Mouse (Mus musculus): ENCODE results near the gene Tspan7. TPM values are rescaled to one million over a fixed set of nuclear protein-coding genes. Genes with fewer than 3 reads are reported as not detected.

Gene Tspan7
- total RNA-seq, 1 experiment: 8.7 TPM

DNA sequence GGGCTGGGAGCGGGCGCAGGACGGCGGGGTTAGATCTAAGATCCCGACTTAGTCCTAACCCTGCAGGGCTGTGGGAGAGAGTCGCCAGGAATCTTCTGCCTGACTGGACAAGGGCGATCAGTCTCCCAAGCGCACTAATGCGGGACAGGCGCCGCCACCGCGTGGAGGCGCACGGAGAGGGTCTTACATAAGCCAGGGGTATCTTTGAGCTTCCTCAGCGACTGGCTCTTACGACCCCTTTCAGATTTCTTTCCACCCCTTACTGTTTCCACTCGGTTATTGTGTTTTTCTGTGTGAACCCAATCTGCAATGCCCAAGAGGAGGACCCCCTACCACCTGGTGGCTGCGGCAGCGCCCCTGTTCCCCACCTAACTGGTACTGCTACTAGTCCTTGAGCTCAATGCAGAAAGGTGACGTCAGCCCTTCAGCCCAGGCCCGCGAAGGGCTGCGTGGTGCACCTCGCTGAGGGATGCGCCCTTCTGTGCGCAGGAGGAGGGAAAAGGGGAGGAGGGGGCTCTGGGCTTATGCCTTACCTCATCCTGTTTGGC lies 780 bp downstream of the Tspan7 start:
- Histone ChIP-seq H3K36me3 (ENCODE audit: control insufficient read depth, insufficient read depth, low read length, poor library complexity, severe bottlenecking) (no peaks in the 10 kb centered on the region), H3K9me3 (ENCODE audit: control insufficient read depth, insufficient read depth, low read depth, low read length) (no peaks in the 10 kb centered on the region), H3K9ac (ENCODE audit: insufficient read depth, low read depth, low read length, poor library complexity, severe bottlenecking) (peak overlapping the region; percentile 61), H3K27ac (ENCODE audit: insufficient read depth, low read depth, low read length, poor library complexity, severe bottlenecking) (no peak overlapping the region), H3K4me1 (ENCODE audit: control insufficient read depth in 2 of 2, insufficient read depth in 2 of 2, low read length in 2 of 2, poor library complexity in 1 of 2) (no peaks in the 10 kb centered on the region), H3K4me3 (ENCODE audit: insufficient read depth in 1 of 2, low read depth in 1 of 2, low read length in 2 of 2, poor library complexity in 1 of 2, severe bottlenecking in 1 of 2) (peak overlapping the region; percentile 65 to 79)
- no peak for DNase-seq (ENCODE audit: low read depth, low spot score)
- TF ChIP-seq MAFK (IDR thresholded peaks at IDR 0.05; ENCODE audit: insufficient read depth, low read depth, low read length) (no peak), CHD2 (IDR thresholded peaks at IDR 0.05; ENCODE audit: low read depth, low read length) (no peak), ZC3H11A (IDR thresholded peaks at IDR 0.05; ENCODE audit: borderline replicate concordance, low read depth, low read length) (no peak), HCFC1 (IDR thresholded peaks at IDR 0.05; ENCODE audit: borderline replicate concordance, insufficient read depth, low read length) (no peak), ZNF384 (IDR thresholded peaks at IDR 0.05; ENCODE audit: low read depth, low read length) (no peak)
- in situ Hi-C loops (cut with MboI; ENCODE audit: low sequenced_read_pairs in 2 of 2, unreplicated experiment in 2 of 2): no loop called here

DNA sequence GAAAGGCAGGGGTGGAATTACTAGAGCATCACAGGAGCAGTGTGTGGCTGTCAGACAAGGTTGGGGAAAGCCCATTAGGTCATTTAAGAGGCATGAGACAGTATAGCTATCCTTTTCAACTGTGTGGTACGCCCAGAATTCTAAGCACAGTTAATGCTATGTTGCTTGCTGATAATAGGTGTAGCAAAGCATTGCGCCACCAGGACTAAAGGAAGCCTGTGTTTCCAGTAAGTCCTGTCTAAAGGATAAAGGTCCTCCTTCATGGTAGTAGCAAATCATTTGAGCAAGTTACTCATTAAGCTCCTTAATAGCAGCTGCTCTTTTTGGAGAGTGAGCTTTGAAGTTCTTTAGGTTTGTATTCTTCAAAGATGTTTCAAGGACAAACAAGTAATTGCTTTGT lies 13.6 kb downstream of the Tspan7 start:
- no peaks in the 10 kb centered on the region for H3K36me3 ChIP-seq (ENCODE audit: control insufficient read depth, insufficient read depth, low read length, poor library complexity, severe bottlenecking)
- no peak for DNase-seq (ENCODE audit: low read depth, low spot score)
- H3K9me3 ChIP-seq (ENCODE audit: control insufficient read depth, insufficient read depth, low read depth, low read length): no peaks in the 10 kb centered on the region
- no peak overlapping the region for H3K4me3 ChIP-seq (ENCODE audit: insufficient read depth in 1 of 2, low read depth in 1 of 2, low read length in 2 of 2, poor library complexity in 1 of 2, severe bottlenecking in 1 of 2)
- no peak overlapping the region for H3K9ac ChIP-seq (ENCODE audit: insufficient read depth, low read depth, low read length, poor library complexity, severe bottlenecking)
- in situ Hi-C loops (cut with MboI; ENCODE audit: low sequenced_read_pairs in 2 of 2, unreplicated experiment in 2 of 2): no loop called here
- no peak overlapping the region for H3K27ac ChIP-seq (ENCODE audit: insufficient read depth, low read depth, low read length, poor library complexity, severe bottlenecking)
- TF ChIP-seq CHD2 (IDR thresholded peaks at IDR 0.05; ENCODE audit: low read depth, low read length) (no peak), MAFK (IDR thresholded peaks at IDR 0.05; ENCODE audit: insufficient read depth, low read depth, low read length) (no peak), ZNF384 (IDR thresholded peaks at IDR 0.05; ENCODE audit: low read depth, low read length) (no peak), ZC3H11A (IDR thresholded peaks at IDR 0.05; ENCODE audit: borderline replicate concordance, low read depth, low read length) (no peak), HCFC1 (IDR thresholded peaks at IDR 0.05; ENCODE audit: borderline replicate concordance, insufficient read depth, low read length) (no peak)
- H3K4me1 ChIP-seq (ENCODE audit: control insufficient read depth in 2 of 2, insufficient read depth in 2 of 2, low read length in 2 of 2, poor library complexity in 1 of 2): no peaks in the 10 kb centered on the region

DNA sequence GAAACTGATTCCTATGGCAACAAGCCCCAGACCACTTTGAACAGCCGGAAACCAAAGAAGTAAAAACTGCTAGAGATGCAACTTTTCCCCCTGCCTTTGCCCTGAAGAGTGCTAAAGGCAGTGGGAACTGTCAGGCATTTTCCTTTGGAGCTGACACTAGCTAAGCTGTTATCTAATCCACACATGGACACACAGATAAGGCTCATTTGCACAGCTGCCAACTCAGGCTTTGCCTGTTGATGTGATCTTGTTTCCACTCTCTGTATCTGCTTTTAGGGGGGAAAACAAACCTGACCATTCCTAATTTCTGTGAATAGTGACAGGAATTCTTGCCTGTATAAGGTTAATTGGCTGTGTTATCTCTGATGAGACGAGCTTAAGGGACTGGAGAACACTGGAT lies 17.7 kb downstream of the Tspan7 start:
- Histone ChIP-seq H3K36me3 (ENCODE audit: control insufficient read depth, insufficient read depth, low read length, poor library complexity, severe bottlenecking) (no peaks in the 10 kb centered on the region), H3K9ac (ENCODE audit: insufficient read depth, low read depth, low read length, poor library complexity, severe bottlenecking) (no peak overlapping the region), H3K9me3 (ENCODE audit: control insufficient read depth, insufficient read depth, low read depth, low read length) (no peaks in the 10 kb centered on the region), H3K4me1 (ENCODE audit: control insufficient read depth in 2 of 2, insufficient read depth in 2 of 2, low read length in 2 of 2, poor library complexity in 1 of 2) (no peaks in the 10 kb centered on the region), H3K4me3 (ENCODE audit: insufficient read depth in 1 of 2, low read depth in 1 of 2, low read length in 2 of 2, poor library complexity in 1 of 2, severe bottlenecking in 1 of 2) (no peak overlapping the region), H3K27ac (ENCODE audit: insufficient read depth, low read depth, low read length, poor library complexity, severe bottlenecking) (no peak overlapping the region)
- DNase-seq (ENCODE audit: low read depth, low spot score): no peak
- no peak for TF ChIP-seq ZNF384 (IDR thresholded peaks at IDR 0.05; ENCODE audit: low read depth, low read length)
- no peak for TF ChIP-seq MAFK (IDR thresholded peaks at IDR 0.05; ENCODE audit: insufficient read depth, low read depth, low read length)
- no peak for TF ChIP-seq HCFC1 (IDR thresholded peaks at IDR 0.05; ENCODE audit: borderline replicate concordance, insufficient read depth, low read length)
- no peak for TF ChIP-seq ZC3H11A (IDR thresholded peaks at IDR 0.05; ENCODE audit: borderline replicate concordance, low read depth, low read length)
- no peak for TF ChIP-seq CHD2 (IDR thresholded peaks at IDR 0.05; ENCODE audit: low read depth, low read length)
- in situ Hi-C loops (cut with MboI; ENCODE audit: low sequenced_read_pairs in 2 of 2, unreplicated experiment in 2 of 2): no loop called here

DNA sequence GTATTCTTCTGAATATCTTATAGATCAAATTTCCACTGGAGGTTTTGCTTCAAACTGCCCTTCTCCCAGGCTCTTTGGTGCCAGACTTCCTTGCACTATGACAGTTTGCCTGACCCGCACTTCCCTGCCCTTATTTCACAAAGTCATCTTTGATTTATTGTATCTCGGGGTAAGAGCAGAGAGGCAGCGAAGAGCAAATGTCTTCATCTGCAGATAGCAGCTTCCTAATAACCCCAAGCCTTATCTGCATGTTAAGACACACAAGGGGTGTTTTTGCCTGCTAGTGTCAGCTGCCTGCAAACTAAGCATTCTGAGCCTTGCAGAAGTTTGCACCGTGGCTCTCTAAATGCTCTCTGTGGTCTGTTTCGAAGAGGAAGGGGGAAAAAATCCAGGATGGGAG lies 29.5 kb downstream of the Tspan7 start:
- no peaks in the 10 kb centered on the region for H3K4me1 ChIP-seq (ENCODE audit: control insufficient read depth in 2 of 2, insufficient read depth in 2 of 2, low read length in 2 of 2, poor library complexity in 1 of 2)
- in situ Hi-C loops (cut with MboI; ENCODE audit: low sequenced_read_pairs in 2 of 2, unreplicated experiment in 2 of 2): no loop called here

More for the DNA sequence above, 29.5 kb downstream of the Tspan7 start:
- H3K9me3 ChIP-seq (ENCODE audit: control insufficient read depth, insufficient read depth, low read depth, low read length): no peaks in the 10 kb centered on the region
- no peaks in the 10 kb centered on the region for H3K36me3 ChIP-seq (ENCODE audit: control insufficient read depth, insufficient read depth, low read length, poor library complexity, severe bottlenecking)
- no peak overlapping the region for H3K9ac ChIP-seq (ENCODE audit: insufficient read depth, low read depth, low read length, poor library complexity, severe bottlenecking)
- no peak overlapping the region for H3K4me3 ChIP-seq (ENCODE audit: insufficient read depth in 1 of 2, low read depth in 1 of 2, low read length in 2 of 2, poor library complexity in 1 of 2, severe bottlenecking in 1 of 2)
- DNase-seq (ENCODE audit: low read depth, low spot score): no peak
- no peak overlapping the region for H3K27ac ChIP-seq (ENCODE audit: insufficient read depth, low read depth, low read length, poor library complexity, severe bottlenecking)
- TF ChIP-seq ZNF384 (IDR thresholded peaks at IDR 0.05; ENCODE audit: low read depth, low read length) (no peak), CHD2 (IDR thresholded peaks at IDR 0.05; ENCODE audit: low read depth, low read length) (no peak), MAFK (IDR thresholded peaks at IDR 0.05; ENCODE audit: insufficient read depth, low read depth, low read length) (no peak), HCFC1 (IDR thresholded peaks at IDR 0.05; ENCODE audit: borderline replicate concordance, insufficient read depth, low read length) (no peak), ZC3H11A (IDR thresholded peaks at IDR 0.05; ENCODE audit: borderline replicate concordance, low read depth, low read length) (no peak)

All from ES-E14 (cell line).